Mouse (Mus musculus) intestine, embryonic 16.5 days (tissue): ENCODE results near the gene Gm11639. TPM values are rescaled to one million over a fixed set of nuclear protein-coding genes. Genes with fewer than 3 reads are reported as not detected.
A peak's percentile ranks its signal among the peaks of the same experiment; 100 is the strongest.

Experiments used
- ATAC-seq: fragments of 200-750 bp; cut with Nextera tagmentation; 2 replicates; pipeline ENCODE4 v1.8.0; 2017; ENCODE audit warnings: moderate TSS enrichment, moderate library complexity
- H3K27ac ChIP-seq: fragments of 300-500 bp; sonication (generic); 2 replicates; pipeline ENCODE4 v1.5.1; 2014; ENCODE audit warnings: mild to moderate bottlenecking, low read length
- H3K27me3 ChIP-seq: fragments of 300-500 bp; sonication (generic); replicated peaks from 2 replicates; pipeline ENCODE4 v1.6.1; 2014; ENCODE audit warnings: low read length, control low read depth, mixed read lengths; ENCODE audit not compliant: control insufficient read depth, insufficient read depth
- H3K36me3 ChIP-seq: fragments of 300-500 bp; sonication (generic); 2 replicates; pipeline ENCODE4 v1.6.1; 2014; ENCODE audit warnings: low read length, control low read depth; ENCODE audit not compliant: control insufficient read depth, insufficient read depth
- H3K4me1 ChIP-seq: fragments of 300-500 bp; sonication (generic); 2 replicates; pipeline ENCODE4 v1.6.1; 2014; ENCODE audit warnings: low read length, control low read depth, mixed read lengths; ENCODE audit not compliant: control insufficient read depth, insufficient read depth
- H3K4me2 ChIP-seq: fragments of 300-500 bp; sonication (generic); 2 replicates; pipeline ENCODE4 v1.6.1; 2014; ENCODE audit warnings: low read depth, low read length, control low read depth
- H3K4me3 ChIP-seq: fragments of 300-500 bp; sonication (generic); 2 replicates; pipeline ENCODE4 v1.5.1; 2014; ENCODE audit warnings: mild to moderate bottlenecking, low read length
- H3K9ac ChIP-seq: fragments of 300-500 bp; sonication (generic); 2 replicates; pipeline ENCODE4 v1.6.1; 2014; ENCODE audit warnings: low read depth, low read length
- H3K9me3 ChIP-seq: fragments of 300-500 bp; sonication (generic); 2 replicates; pipeline ENCODE4 v1.6.1; 2016; ENCODE audit warnings: low read length, control low read depth; ENCODE audit not compliant: control insufficient read depth
- WGBS: fragments of 180-500 bp; shearing (Covaris S2); extraction: QIAGEN DNeasy Blood & Tissue Kit; methylation state at CpG from one replicate; pipeline ENCODE4 v1.1.7; 2014; 5-methylcytosine and 5-hydroxymethylcytosine counted together
- polyA plus RNA-seq: library from polyadenylated mRNA; unstranded; fragments of >200 nt; fragmentation: Nextera tagmentation; extraction: Ambion mirVana; gene quantifications from 2 replicates; pipeline ENCODE4 v1.2.1, GENCODE M21; 2015

The Gm11639 gene
- polyA plus RNA-seq = 0.02 TPM in 1 of 2 replicates, not detected in the other

- Histone ChIP-seq H3K9me3 (no peaks in the 10 kb centered on the region), H3K4me3 (0 out of 2 replicates have a peak within 1 kb of the TSS, but pooled peaks have one; percentile 2)
- 25% methylated on average over 23 of the region's 23 CpGs for WGBS
Observed at GRCm38 (mm10) chr11:104685548-104685947, at the start of gene Gm11639. Gm11639 (plus strand) TSS chr11:104685707.

GRCm38 (mm10) chr11:104637010-104637409, 48.5 kb upstream of the Gm11639 start:
- Histone ChIP-seq H3K4me2 (no peak overlapping the region), H3K27me3 (no peaks in the 10 kb centered on the region), H3K4me3 (no peak overlapping the region), H3K9ac (no peak overlapping the region), H3K36me3 (no peaks in the 10 kb centered on the region), H3K9me3 (no peaks in the 10 kb centered on the region), H3K4me1 (no peaks in the 10 kb centered on the region), H3K27ac (no peak overlapping the region)
- WGBS = 92% methylated on average over 14 of the region's 14 CpGs
- ATAC-seq = no peak

More at GRCm38 (mm10) chr11:104685548-104685947, at the start of gene Gm11639:
- H3K36me3 ChIP-seq = no peaks in the 10 kb centered on the region
- H3K4me1 ChIP-seq = no peaks in the 10 kb centered on the region
- ATAC-seq = peak; percentile 52; the same call in 1 of the 2 replicates
- H3K4me2 ChIP-seq = peak within 1 kb of the TSS; percentile 13; the same call in 1 of the 2 replicates
- no peak within 1 kb of the TSS for H3K9ac ChIP-seq
- H3K27ac ChIP-seq = no peak within 1 kb of the TSS
- H3K27me3 ChIP-seq = no peaks in the 10 kb centered on the region

GRCm38 (mm10) chr11:104638006-104638405, 47.5 kb upstream of the Gm11639 start:
- Histone ChIP-seq H3K4me3 (no peak overlapping the region), H3K9me3 (no peaks in the 10 kb centered on the region), H3K4me1 (no peaks in the 10 kb centered on the region), H3K27ac (no peak overlapping the region), H3K36me3 (no peaks in the 10 kb centered on the region), H3K4me2 (no peak overlapping the region), H3K27me3 (no peaks in the 10 kb centered on the region), H3K9ac (no peak overlapping the region)
- ATAC-seq = no peak
- 69% methylated on average over 5 of the region's 5 CpGs for WGBS

DNA sequence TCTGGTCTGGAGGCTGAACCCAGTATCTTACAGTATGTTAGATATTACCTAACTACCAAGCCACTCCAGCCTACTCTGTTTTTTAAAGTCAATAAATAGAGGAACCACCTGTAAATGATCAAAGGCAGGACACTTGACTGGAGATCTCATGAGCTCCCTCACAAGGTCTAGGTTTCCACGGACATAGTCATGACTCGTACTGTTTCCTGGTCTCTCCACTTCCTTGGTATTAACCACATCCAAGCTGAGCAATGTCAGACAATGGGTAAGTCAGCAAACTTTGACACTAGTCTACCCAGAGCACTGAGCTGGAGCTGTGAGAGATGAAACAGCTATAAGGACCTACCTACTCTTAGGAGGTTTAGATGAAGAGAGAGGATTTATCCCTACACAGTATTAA, 46.6 kb upstream of the Gm11639 start:
- Histone ChIP-seq H3K4me2 (no peak overlapping the region), H3K4me3 (no peak overlapping the region), H3K9me3 (no peaks in the 10 kb centered on the region), H3K9ac (no peak overlapping the region), H3K36me3 (no peaks in the 10 kb centered on the region), H3K4me1 (no peaks in the 10 kb centered on the region), H3K27me3 (no peaks in the 10 kb centered on the region), H3K27ac (no peak overlapping the region)
- 74% methylated on average over 2 of the region's 2 CpGs for WGBS
- ATAC-seq = no peak

GRCm38 (mm10) chr11:104639634-104640033, 45.9 kb upstream of the Gm11639 start:
- Histone ChIP-seq H3K9me3 (no peaks in the 10 kb centered on the region), H3K27me3 (no peaks in the 10 kb centered on the region), H3K9ac (no peak overlapping the region), H3K4me2 (no peak overlapping the region), H3K4me3 (no peak overlapping the region), H3K4me1 (no peaks in the 10 kb centered on the region), H3K27ac (no peak overlapping the region), H3K36me3 (no peaks in the 10 kb centered on the region)
- WGBS = 80% methylated on average over 9 of the region's 9 CpGs
- no peak for ATAC-seq

DNA sequence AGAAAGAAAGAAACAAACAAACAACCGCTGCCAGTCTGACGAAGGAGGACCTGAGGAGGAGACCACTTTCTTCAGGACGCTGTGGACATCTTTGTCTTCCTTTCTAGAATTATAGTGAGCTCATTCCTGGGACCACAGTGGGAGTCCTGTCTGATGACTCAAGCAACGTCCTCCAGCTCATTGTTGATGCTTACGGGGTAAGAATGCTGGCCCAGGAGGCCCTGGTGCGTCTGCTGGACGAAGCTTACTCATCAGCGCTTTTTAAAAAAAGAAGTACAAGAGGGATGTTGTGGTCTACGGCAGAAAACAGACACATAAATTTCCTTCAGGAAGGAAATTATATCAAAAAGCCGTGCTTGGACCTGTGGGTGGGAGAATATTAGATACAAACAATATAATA, 44.6 kb upstream of the Gm11639 start:
- Histone ChIP-seq H3K4me1 (no peaks in the 10 kb centered on the region), H3K27ac (no peak overlapping the region), H3K4me3 (no peak overlapping the region), H3K27me3 (no peaks in the 10 kb centered on the region), H3K4me2 (no peak overlapping the region), H3K36me3 (no peaks in the 10 kb centered on the region), H3K9me3 (no peaks in the 10 kb centered on the region), H3K9ac (no peak overlapping the region)
- no peak for ATAC-seq
- 74% methylated on average over 10 of the region's 10 CpGs for WGBS

- Histone ChIP-seq H3K27ac (no peak overlapping the region), H3K27me3 (no peaks in the 10 kb centered on the region), H3K4me2 (no peak overlapping the region), H3K9ac (no peak overlapping the region), H3K4me3 (no peak overlapping the region), H3K9me3 (no peaks in the 10 kb centered on the region), H3K36me3 (no peaks in the 10 kb centered on the region), H3K4me1 (no peaks in the 10 kb centered on the region)
- WGBS = 80% methylated on average over 4 of the region's 4 CpGs
- ATAC-seq = no peak
Observed at GRCm38 (mm10) chr11:104643236-104643635, 42.3 kb upstream of the Gm11639 start.

DNA sequence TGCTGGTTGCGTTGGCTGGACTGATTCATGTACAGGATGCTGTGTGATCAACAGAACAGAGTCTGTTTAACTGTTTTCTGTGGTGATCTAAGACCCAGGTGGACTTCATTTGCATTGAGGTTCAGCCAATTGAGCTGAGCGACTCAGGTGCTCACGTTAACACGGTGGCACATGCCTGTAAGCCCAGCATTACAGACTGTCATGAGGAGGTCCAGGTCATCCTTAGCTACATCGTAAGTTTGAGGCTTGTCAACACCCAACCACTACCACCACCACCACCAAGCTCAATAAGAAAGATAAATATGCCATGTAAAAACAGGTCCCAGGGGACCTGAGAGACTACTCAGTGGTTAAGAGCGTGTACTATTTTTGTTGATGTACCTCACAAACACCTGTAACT, 40.1 kb upstream of the Gm11639 start:
- no peak overlapping the region for H3K4me2 ChIP-seq
- ATAC-seq = no peak
- no peaks in the 10 kb centered on the region for H3K4me1 ChIP-seq
- 88% methylated on average over 6 of the region's 6 CpGs for WGBS
- H3K27ac ChIP-seq = no peak overlapping the region
- no peaks in the 10 kb centered on the region for H3K9me3 ChIP-seq
- H3K27me3 ChIP-seq = no peaks in the 10 kb centered on the region
- no peaks in the 10 kb centered on the region for H3K36me3 ChIP-seq
- H3K9ac ChIP-seq = no peak overlapping the region
- H3K4me3 ChIP-seq = no peak overlapping the region

- Histone ChIP-seq H3K9ac (no peak overlapping the region), H3K4me2 (no peak overlapping the region), H3K4me3 (no peak overlapping the region), H3K27ac (no peak overlapping the region), H3K27me3 (no peaks in the 10 kb centered on the region), H3K9me3 (no peaks in the 10 kb centered on the region), H3K36me3 (no peaks in the 10 kb centered on the region), H3K4me1 (no peaks in the 10 kb centered on the region)
- WGBS = 66% methylated on average over 4 of the region's 4 CpGs
- no peak for ATAC-seq
Observed at GRCm38 (mm10) chr11:104646173-104646572, 39.3 kb upstream of the Gm11639 start.

GRCm38 (mm10) chr11:104646611-104647010, 38.9 kb upstream of the Gm11639 start:
- ATAC-seq = no peak
- H3K27ac ChIP-seq = no peak overlapping the region
- H3K4me3 ChIP-seq = no peak overlapping the region
- no peak overlapping the region for H3K4me2 ChIP-seq
- H3K27me3 ChIP-seq = no peaks in the 10 kb centered on the region
- H3K9me3 ChIP-seq = no peaks in the 10 kb centered on the region
- no peaks in the 10 kb centered on the region for H3K4me1 ChIP-seq
- 84% methylated on average over 5 of the region's 5 CpGs for WGBS
- H3K9ac ChIP-seq = no peak overlapping the region
- H3K36me3 ChIP-seq = no peaks in the 10 kb centered on the region
